Mouse (Mus musculus): ENCODE results near the gene Grid2. TPM values are rescaled to one million over a fixed set of nuclear protein-coding genes. Genes with fewer than 3 reads are reported as not detected.

Grid2 gene
- polyA plus RNA-seq, 1 experiment from 2014 or later = 0.40 TPM

DNA sequence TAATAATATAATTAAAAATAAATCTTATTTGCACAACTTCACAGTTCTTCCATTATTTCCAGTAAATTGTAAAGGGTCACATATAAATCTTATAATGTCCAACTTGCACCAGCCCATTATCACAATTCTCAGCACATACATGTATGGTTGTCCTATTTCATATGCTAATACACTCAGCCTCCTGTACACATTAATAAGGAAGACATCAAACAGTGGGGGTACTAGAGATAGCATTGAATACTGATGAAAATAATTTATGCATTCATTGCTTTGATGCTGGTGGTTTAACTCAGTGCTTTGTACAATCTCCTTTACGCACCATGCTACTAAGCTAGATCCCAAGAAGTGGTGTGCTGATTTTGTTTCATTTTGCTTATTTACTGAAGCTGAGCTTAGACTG, 446.0 kb downstream of the Grid2 start:
- no peak overlapping the region for H3K4me2 ChIP-seq (replicated peaks; ENCODE audit: low read depth)
- no peak for TF ChIP-seq CTCF (IDR thresholded peaks at IDR 0.05; ENCODE audit: low read depth)
- WGBS = 91% methylated on average over 1 of the region's 1 CpGs
- H3K36me3 ChIP-seq (ENCODE audit: control insufficient read depth, insufficient read depth) = no peaks in the 10 kb centered on the region
- no peaks in the 10 kb centered on the region for H3K27me3 ChIP-seq (replicated peaks; ENCODE audit: control insufficient read depth, insufficient read depth, low read length)
- H3K4me1 ChIP-seq (replicated peaks; ENCODE audit: control insufficient read depth, insufficient read depth, low read length) = no peaks in the 10 kb centered on the region
- H3K9ac ChIP-seq (ENCODE audit: low read depth, low read length) = no peak overlapping the region
- H3K27ac ChIP-seq (ENCODE audit: low read depth, low read length) = no peak overlapping the region
- H3K9me3 ChIP-seq (ENCODE audit: control insufficient read depth) = no peaks in the 10 kb centered on the region
- H3K4me3 ChIP-seq (ENCODE audit: low read depth, low read length) = no peak overlapping the region
- no peak for ATAC-seq

DNA sequence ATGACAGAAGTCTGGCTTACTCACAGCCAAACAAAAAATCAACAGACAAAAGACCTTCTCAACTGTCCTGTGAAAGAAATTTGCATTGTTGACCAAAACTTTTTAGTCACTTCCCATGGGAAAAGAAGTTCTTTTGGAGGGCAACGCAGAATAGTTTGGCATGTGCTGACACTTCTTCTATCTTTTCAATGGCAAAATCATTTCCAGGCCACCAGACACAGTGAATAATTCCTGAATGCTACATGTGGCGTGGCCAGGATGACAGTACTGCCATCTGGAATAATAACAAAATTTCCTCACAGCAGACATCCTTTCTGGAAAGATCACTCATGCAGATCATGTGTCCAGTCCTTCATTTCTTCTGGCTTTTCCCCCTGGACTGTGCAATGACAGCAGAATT, 478.1 kb downstream of the Grid2 start:
- H3K27ac ChIP-seq (ENCODE audit: low read depth, low read length) = no peak overlapping the region
- no peaks in the 10 kb centered on the region for H3K27me3 ChIP-seq (replicated peaks; ENCODE audit: control insufficient read depth, insufficient read depth, low read length)
- H3K36me3 ChIP-seq (ENCODE audit: control insufficient read depth, insufficient read depth) = no peaks in the 10 kb centered on the region
- 65% methylated on average over 2 of the region's 2 CpGs for WGBS
- H3K4me1 ChIP-seq (replicated peaks; ENCODE audit: control insufficient read depth, insufficient read depth, low read length) = no peaks in the 10 kb centered on the region
- no peak overlapping the region for H3K4me2 ChIP-seq (replicated peaks; ENCODE audit: low read depth)
- no peak for TF ChIP-seq CTCF (IDR thresholded peaks at IDR 0.05; ENCODE audit: low read depth)
- no peak for ATAC-seq
- H3K9ac ChIP-seq (ENCODE audit: low read depth, low read length) = no peak overlapping the region
- no peaks in the 10 kb centered on the region for H3K9me3 ChIP-seq (ENCODE audit: control insufficient read depth)
- no peak overlapping the region for H3K4me3 ChIP-seq (ENCODE audit: low read depth, low read length)

DNA sequence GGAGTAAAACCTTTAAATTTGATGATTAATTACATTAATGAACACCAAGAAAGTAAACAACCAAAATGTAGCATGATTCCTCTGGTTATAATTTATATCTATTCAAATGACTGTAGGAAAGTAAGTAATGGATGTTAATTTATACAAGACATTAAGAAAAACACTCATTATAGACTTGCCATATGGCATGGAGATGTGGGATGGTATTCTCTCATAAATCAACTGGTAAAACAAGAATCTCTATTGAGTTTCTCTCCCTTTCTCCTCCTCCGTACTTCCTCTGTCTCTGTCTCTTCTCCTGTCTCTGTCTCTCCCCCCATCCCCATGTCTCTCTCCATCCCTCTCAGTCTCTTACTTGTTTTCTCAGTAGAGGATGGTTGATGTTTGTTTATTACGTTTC, 506.9 kb downstream of the Grid2 start:
- Histone ChIP-seq H3K4me1 (replicated peaks; ENCODE audit: control insufficient read depth, insufficient read depth, low read length) (no peaks in the 10 kb centered on the region), H3K9me3 (ENCODE audit: control insufficient read depth) (no peaks in the 10 kb centered on the region), H3K9ac (ENCODE audit: low read depth, low read length) (no peak overlapping the region), H3K4me2 (replicated peaks; ENCODE audit: low read depth) (no peak overlapping the region), H3K36me3 (ENCODE audit: control insufficient read depth, insufficient read depth) (no peaks in the 10 kb centered on the region), H3K27me3 (replicated peaks; ENCODE audit: control insufficient read depth, insufficient read depth, low read length) (no peaks in the 10 kb centered on the region), H3K27ac (ENCODE audit: low read depth, low read length) (no peak overlapping the region), H3K4me3 (ENCODE audit: low read depth, low read length) (no peak overlapping the region)
- no peak for TF ChIP-seq CTCF (IDR thresholded peaks at IDR 0.05; ENCODE audit: low read depth)
- no peak for ATAC-seq
- WGBS = 68% methylated on average over 2 of the region's 2 CpGs

DNA sequence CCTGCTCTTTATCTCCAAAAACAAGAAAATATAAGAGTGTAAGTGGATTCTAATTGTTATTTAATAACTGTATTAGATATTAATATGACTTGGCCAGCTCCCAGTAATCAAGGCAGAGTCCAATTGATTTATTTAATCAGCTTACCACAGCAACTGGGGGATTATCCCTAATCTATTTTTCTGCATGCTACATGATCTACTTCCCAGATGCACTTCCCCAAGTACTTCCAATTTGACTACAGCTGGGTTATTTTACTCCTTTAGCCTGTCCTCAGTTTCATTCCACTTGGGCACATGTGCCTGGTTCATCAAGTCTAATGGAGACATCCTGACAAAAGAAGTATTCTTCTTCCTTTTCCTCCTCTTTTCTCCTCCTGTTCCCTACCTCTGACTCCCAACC, 539.0 kb downstream of the Grid2 start:
- no peaks in the 10 kb centered on the region for H3K36me3 ChIP-seq (ENCODE audit: control insufficient read depth, insufficient read depth)
- no peak overlapping the region for H3K9ac ChIP-seq (ENCODE audit: low read depth, low read length)
- H3K4me1 ChIP-seq (replicated peaks; ENCODE audit: control insufficient read depth, insufficient read depth, low read length) = no peaks in the 10 kb centered on the region
- no peak for TF ChIP-seq CTCF (IDR thresholded peaks at IDR 0.05; ENCODE audit: low read depth)
- no peak for ATAC-seq
- H3K27ac ChIP-seq (ENCODE audit: low read depth, low read length) = no peak overlapping the region
- no peak overlapping the region for H3K4me3 ChIP-seq (ENCODE audit: low read depth, low read length)
- H3K27me3 ChIP-seq (replicated peaks; ENCODE audit: control insufficient read depth, insufficient read depth, low read length) = no peaks in the 10 kb centered on the region
- H3K4me2 ChIP-seq (replicated peaks; ENCODE audit: low read depth) = no peak overlapping the region
- H3K9me3 ChIP-seq (ENCODE audit: control insufficient read depth) = no peaks in the 10 kb centered on the region

DNA sequence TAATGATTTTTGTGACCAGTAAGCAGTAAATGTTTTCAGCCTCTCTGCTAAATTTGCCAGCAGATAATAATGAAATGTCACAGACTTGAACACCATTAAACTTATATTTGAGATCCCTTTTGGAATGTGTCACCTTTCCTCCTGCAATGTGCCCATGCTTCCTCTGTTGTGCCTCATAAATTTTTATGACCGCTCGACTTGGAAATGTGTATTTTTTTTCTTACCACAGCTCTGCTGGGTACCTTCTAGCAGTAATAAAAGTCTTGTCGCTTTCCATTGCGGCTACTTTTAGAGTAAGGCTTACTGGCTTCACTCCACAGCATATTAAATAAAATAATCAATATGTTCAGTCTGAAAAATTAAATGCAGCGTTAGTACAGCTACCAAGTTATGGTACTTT, 564.6 kb downstream of the Grid2 start:
- Histone ChIP-seq H3K9me3 (ENCODE audit: control insufficient read depth) (no peaks in the 10 kb centered on the region), H3K27me3 (replicated peaks; ENCODE audit: control insufficient read depth, insufficient read depth, low read length) (no peaks in the 10 kb centered on the region), H3K4me3 (ENCODE audit: low read depth, low read length) (no peak overlapping the region), H3K4me2 (replicated peaks; ENCODE audit: low read depth) (no peak overlapping the region), H3K4me1 (replicated peaks; ENCODE audit: control insufficient read depth, insufficient read depth, low read length) (no peaks in the 10 kb centered on the region), H3K36me3 (ENCODE audit: control insufficient read depth, insufficient read depth) (no peaks in the 10 kb centered on the region), H3K9ac (ENCODE audit: low read depth, low read length) (no peak overlapping the region), H3K27ac (ENCODE audit: low read depth, low read length) (no peak overlapping the region)
- TF ChIP-seq CTCF (IDR thresholded peaks at IDR 0.05; ENCODE audit: low read depth) = no peak
- WGBS = 42% methylated on average over 5 of the region's 5 CpGs
- ATAC-seq = no peak

DNA sequence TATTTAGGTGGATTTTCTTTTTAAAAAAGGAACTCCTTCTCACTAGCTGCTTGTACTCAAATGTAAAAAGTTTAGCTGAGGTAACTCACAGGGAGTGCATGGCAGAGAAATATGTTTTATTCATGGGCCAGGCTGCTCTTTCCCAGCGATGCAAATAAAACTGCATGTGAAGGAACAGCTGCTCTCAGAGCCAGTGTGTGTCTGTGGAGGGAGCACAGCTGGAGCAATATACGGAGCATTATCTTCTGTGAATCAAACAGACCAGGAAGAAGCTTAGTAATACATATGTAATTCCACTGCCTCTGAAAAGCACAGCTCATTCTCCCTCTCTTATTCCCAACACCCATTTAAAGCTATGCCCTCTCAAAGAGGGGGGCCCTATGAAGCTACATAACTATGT, 607.0 kb downstream of the Grid2 start:
- H3K4me1 ChIP-seq (replicated peaks; ENCODE audit: control insufficient read depth, insufficient read depth, low read length) = no peaks in the 10 kb centered on the region
- no peak overlapping the region for H3K4me3 ChIP-seq (ENCODE audit: low read depth, low read length)
- no peak for TF ChIP-seq CTCF (IDR thresholded peaks at IDR 0.05; ENCODE audit: low read depth)
- no peaks in the 10 kb centered on the region for H3K9me3 ChIP-seq (ENCODE audit: control insufficient read depth)
- 29% methylated on average over 2 of the region's 2 CpGs for WGBS
- no peaks in the 10 kb centered on the region for H3K27me3 ChIP-seq (replicated peaks; ENCODE audit: control insufficient read depth, insufficient read depth, low read length)
- ATAC-seq = no peak
- H3K9ac ChIP-seq (ENCODE audit: low read depth, low read length) = no peak overlapping the region
- H3K36me3 ChIP-seq (ENCODE audit: control insufficient read depth, insufficient read depth) = no peaks in the 10 kb centered on the region
- H3K4me2 ChIP-seq (replicated peaks; ENCODE audit: low read depth) = no peak overlapping the region
- H3K27ac ChIP-seq (ENCODE audit: low read depth, low read length) = no peak overlapping the region

DNA sequence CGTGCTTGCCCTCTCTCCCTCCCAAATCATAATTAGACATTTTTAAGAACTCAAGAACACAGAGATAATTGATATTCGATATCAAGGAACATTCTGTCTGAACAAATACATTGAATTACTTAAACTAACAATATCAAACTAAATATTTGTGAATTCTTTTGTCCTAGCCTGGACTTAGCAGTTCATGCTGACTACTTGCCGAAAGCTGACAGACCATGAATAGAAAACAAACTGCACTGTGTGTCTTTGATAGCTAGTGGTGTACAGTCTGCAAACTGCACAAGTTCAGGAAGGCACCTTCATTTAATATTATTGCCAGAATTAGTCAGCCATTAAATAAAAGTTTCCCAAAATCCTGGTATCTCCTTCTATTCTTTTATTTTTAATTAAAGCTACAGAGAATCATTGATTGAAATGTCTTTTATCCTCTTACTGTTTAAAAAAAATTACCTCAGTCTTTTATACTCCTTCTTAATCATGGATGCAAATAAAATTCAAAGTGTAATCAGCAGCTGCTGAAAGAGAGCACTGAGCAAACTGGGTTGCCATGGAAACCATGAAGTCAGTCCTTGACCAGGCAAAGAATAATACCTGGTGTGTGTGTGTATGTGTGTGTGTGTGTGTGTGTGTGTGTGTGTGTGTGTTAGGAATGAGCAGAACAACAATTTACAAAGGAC, 621.5 kb downstream of the Grid2 start:
- H3K27me3 ChIP-seq (replicated peaks; ENCODE audit: control insufficient read depth, insufficient read depth, low read length) = no peaks in the 10 kb centered on the region
- no peak overlapping the region for H3K4me3 ChIP-seq (ENCODE audit: low read depth, low read length)
- no peak overlapping the region for H3K9ac ChIP-seq (ENCODE audit: low read depth, low read length)
- H3K4me2 ChIP-seq (replicated peaks; ENCODE audit: low read depth) = no peak overlapping the region
- no peaks in the 10 kb centered on the region for H3K9me3 ChIP-seq (ENCODE audit: control insufficient read depth)
- H3K27ac ChIP-seq (ENCODE audit: low read depth, low read length) = no peak overlapping the region
- ATAC-seq = no peak
- 63% methylated on average over 3 of the region's 3 CpGs for WGBS
- TF ChIP-seq CTCF (IDR thresholded peaks at IDR 0.05; ENCODE audit: low read depth) = no peak
- no peaks in the 10 kb centered on the region for H3K4me1 ChIP-seq (replicated peaks; ENCODE audit: control insufficient read depth, insufficient read depth, low read length)
- H3K36me3 ChIP-seq (ENCODE audit: control insufficient read depth, insufficient read depth) = no peaks in the 10 kb centered on the region
